Mouse (Mus musculus): ENCODE measurements around the gene Plxdc2.

The Plxdc2 gene

GRCm38 (mm10) chr2:16398896-16399295 is 42.8 kb downstream of the Plxdc2 start:
- intact Hi-C loops (cut with DNase I): no loop called here

DNA sequence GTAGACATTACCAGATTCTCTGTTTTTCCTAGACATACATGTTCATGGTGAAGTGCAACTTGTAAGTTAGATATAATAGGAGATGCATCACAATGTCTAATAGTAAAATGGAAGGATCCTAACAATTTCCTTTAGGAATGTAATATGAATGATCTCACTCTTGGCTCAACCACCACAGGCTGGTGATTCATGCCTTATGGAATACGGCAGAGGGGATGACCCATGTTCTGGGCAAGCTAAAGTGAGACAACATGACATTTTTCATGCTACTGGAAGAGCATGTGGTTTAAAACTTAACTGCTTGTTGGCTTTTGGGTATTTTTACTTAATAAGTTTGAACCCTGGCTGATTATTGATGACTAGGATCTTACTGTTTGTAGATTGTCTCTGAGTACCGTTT is 50.4 kb downstream of the Plxdc2 start:
- intact Hi-C loops (cut with DNase I): no loop called here

DNA sequence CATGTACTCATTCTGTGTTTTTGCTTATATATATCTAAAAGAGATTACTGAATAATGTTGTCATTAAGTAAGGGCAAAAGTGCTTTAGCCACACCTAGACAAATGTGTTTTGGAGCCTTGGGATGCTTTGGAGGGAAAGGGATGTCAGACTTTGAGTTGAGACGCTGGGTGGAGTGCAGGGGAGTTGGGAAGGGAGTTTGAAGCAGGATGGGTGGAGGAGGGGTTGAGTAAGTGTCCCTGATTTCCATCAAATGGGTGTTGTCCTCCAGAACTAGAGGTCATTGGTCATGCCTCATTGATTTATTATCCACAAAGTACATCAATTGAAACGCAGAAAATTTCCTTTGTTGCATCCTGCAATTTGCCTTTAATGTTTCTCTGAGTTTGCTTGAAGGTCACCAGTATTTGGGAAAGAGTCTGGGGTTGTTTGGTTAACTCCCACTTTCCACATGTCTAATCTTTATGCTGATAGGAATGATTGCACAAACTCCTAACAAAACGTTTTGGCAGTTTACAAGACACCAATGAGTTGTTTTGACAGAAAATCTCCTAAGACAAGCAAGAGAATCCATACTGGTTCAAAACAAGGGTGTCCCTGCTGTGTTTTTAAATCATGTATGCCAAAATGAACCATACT is 58.4 kb downstream of the Plxdc2 start:
- intact Hi-C loops (cut with DNase I): no loop called here

DNA sequence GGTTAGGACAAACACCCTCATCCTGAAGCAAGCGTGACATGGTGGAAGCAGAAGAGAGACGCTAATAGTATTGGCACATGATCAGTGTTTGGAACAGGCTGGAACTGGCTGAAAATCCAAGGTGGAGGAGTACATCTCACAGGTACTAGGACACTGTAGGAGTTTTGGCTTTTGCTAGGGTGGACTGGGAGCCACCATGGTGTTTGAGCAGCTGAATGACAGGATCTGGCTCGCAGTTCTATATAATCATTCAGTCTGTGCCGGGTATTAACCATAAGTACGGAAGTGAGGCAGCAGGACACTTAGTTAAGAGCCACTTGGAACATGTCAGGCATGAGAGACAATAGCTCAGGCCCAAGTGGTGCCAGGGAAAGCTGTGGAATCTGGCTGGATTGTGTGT is 82.9 kb downstream of the Plxdc2 start:
- intact Hi-C loops (cut with DNase I): no loop called here

DNA sequence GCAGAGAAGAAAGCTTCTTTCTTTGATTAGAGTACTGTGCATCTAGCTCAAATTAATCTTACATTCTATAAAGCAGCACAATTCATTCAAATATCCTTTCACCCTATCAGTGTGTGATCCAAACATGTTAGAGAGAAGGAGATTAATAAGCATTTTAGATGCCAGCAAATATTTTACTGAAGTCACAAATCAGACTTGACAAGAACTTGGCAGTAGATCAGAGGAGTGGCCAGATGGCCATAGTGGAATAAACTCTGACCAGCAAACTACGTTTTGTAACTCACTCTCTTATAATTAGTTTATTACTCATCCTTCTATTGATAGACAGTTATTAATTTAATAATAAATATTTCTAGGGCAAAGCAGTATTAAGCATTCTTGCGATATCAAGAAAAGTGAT is 86.5 kb downstream of the Plxdc2 start:
- intact Hi-C loops (cut with DNase I): no loop called here

GRCm38 (mm10) chr2:16447936-16448335 is 91.8 kb downstream of the Plxdc2 start:
- intact Hi-C loops (cut with DNase I): no loop called here

GRCm38 (mm10) chr2:16450838-16451665 is 94.9 kb downstream of the Plxdc2 start:
- intact Hi-C loops (cut with DNase I): no loop called here

DNA sequence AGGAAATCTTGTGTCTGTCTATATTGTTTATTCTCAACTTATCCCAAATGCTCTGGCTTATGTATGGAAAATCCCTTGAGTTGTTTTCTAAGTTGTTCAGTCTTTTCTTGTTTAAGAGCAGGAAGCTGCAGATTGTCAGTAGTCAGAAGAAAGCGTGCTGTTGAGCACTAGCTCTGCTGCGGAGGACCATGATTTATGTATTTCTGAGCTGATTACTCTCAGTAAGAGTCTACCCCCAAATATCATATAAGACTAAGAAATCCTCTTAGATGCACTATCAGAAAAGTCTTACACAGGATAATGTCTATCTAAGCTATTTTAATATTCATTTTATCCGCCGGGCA is 95.5 kb downstream of the Plxdc2 start:
- intact Hi-C loops (cut with DNase I): no loop called here

- intact Hi-C loops (cut with DNase I): no loop called here
These were observed 96.0 kb downstream of the Plxdc2 start for GRCm38 (mm10) chr2:16452080-16452479.

DNA sequence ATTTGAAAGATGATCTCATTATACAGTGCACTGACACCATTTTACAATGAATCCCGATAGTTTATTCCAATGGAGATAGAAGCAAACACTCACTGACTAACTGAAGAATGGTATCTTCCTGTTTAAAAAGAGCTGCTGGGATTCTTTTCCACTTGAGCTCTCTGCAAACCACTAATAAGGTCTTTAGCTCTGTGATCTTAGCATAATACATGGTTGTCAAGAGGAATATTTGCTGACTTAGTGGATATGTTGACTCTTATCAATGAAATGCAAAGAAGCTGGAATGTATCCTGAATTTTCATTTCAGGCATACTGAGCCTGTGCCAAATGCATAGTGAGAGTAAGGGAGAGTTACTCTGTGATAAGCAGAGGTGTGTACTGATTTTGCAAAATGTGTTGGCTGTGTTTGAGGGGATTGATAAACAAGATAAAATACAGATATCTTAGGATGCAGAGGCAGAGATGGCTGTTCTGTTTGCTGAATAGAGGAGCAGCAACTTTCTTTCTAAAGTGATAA is 100.2 kb downstream of the Plxdc2 start:
- intact Hi-C loops (cut with DNase I): no loop called here

DNA sequence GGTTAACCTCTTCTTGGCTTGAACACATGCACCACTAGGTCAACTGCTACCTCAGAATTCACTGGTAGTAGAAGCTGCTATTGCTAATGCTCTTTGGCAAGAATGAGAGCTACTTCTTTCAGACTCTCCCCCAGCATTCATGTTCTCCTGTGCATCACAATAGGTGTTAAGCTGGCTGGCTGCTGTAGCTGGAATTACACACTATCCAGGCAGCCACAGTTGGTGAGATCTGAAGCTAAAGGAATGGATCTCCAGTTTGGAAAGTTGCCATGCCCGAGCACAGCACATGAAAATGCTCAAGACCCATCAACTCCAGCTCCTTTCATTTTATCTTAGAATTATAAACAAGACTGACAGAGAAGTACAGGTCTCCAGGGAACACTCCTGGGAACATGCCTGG is 103.4 kb downstream of the Plxdc2 start:
- intact Hi-C loops (cut with DNase I): no loop called here

DNA sequence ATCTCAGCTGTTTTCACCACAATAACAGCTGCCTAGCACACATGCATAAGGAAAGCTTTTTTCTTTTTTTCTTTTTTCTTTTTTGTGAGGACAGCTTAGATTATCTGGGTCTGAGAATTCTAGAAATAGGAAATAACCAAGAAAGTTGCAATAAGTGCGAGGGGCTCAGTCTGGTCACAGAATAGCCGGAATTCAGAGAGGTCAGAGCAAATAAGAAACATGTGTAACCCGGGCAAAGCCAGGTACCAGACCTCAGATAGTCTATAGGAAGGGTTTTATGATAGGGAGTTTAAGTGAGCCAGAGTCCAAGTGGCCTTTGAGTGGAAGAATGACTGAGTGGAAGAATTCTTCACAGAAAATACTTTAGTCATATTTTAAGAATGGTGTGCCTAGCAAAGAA is 114.0 kb downstream of the Plxdc2 start:
- intact Hi-C loops (cut with DNase I): no loop called here

DNA sequence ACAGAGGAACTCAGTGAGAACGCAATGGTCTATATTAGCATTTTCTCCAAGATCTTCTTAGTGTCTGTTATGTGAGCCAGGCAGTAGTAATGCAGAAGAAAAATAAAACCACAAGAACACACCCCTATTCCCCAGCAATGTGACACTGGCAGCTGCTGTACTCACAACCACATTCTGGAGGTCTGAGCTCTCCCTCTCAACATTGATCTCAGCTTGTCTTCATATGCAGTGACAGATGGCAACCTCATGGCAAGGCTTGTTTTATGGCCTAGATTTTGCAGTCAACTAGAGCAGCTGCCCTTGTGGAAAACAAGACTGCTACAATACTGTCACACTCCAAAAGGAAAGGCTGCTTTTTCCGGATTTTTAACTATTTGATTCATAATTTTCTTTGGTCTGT is 127.8 kb downstream of the Plxdc2 start:
- intact Hi-C loops (cut with DNase I): no loop called here

DNA sequence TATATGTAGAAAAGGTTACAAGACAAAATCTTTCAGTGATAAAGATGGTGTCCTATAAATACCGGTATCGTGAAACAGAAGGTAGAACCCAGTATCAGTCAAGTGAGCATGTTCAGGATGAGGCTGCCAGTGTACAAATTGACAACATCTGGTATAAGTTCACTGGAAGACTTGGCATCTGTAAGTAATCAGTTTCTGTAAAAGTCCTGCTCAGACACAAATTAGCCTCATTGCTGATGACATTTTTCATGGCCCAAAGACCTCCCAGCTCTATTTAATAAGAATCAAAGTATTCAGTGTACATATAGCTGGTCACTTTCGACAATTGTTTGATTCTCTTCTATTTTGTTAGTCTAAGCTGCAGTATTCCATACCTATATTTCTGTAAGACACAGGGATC is 129.9 kb downstream of the Plxdc2 start:
- intact Hi-C loops (cut with DNase I): no loop called here

DNA sequence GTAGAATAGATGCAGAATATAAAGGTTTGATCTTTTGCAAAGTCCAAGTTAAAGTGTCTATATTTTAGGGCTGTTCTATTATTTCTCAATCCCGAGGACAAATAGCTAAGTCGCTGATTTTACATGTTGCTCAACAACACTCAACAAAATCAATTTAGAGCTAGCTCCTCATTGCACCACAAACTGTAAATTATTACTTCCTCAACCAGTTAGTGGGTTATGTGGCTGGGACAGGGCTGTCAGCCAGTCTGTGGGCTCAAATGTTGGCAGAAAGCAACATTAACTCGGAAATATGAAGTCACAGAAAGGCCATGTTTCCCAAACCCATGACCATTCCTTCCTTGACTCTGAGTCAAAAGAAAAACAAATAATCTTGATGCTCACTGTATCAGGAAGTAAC is 135.1 kb downstream of the Plxdc2 start:
- intact Hi-C loops (cut with DNase I): no loop called here

DNA sequence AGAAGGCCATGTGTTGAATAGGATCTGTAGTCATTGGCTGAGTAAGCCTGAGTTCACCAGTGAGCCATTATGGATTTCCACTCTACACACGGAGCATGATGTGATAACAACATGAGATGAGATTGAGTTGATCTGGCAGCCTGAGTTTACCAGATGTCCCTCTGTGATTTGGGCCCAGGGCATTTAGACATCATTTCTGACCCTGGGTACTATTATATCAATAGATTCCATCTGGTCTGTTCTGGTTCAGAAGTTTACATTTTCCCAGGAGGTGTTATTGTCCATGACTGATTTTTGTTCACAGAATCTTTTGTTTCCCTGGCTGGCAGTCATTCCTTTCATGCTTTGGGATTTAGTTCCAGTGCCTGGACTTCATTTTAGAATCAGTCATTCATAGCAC is 146.7 kb downstream of the Plxdc2 start:
- intact Hi-C loops (cut with DNase I): no loop called here

DNA sequence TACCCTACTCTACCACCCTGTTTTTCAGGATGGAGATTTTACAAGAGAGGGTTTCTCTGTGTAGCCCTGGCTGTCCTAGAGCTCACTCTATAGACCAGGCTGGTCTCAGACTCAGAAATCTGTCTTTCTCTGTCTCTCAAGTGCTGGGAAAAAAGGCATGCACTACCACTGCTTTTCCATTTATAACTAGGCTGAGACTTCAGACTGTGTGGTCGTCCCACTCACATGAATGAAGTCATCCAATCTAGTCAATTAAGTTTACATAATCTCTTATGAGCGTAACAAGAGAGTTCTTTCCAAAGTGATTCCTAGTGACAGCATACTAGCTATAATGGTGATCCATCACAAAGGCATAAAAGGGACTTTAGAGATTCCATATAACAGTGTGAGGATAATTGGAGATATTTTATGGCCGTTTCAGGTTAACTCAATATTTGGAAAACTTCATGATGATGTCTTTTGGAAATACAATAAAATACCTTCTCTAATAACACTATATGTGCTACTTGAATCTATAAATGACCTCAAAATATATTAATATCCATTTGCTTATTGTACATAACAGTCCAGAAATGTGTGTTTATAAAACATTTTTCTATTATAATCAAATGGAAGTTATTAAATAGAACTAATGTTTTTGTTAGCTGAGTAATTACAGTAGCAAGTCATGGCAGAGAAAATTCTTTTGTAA is 151.6 kb downstream of the Plxdc2 start:
- intact Hi-C loops (cut with DNase I): no loop called here

- intact Hi-C loops (cut with DNase I): no loop called here
These were observed 162.0 kb downstream of the Plxdc2 start for GRCm38 (mm10) chr2:16518148-16518547.

DNA sequence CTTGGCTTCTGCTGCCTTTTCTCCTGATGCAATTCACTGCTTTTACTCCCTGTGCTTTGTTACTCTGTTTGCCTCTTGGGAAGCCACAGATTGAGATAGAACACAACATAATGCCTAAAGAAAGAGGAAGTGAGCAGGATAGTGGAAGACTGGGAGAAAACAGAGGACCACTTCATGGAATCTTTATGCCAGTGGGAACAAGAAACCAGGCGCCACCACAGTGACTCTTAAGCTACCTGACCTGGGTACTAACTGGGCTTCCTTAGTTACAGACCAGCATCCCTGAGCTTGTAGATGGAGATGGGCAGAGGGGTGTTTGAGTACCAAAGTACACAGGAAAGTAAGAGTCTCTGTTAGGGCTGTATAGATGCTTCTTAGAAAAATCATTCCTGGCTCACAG is 167.3 kb downstream of the Plxdc2 start:
- intact Hi-C loops (cut with DNase I): no loop called here

DNA sequence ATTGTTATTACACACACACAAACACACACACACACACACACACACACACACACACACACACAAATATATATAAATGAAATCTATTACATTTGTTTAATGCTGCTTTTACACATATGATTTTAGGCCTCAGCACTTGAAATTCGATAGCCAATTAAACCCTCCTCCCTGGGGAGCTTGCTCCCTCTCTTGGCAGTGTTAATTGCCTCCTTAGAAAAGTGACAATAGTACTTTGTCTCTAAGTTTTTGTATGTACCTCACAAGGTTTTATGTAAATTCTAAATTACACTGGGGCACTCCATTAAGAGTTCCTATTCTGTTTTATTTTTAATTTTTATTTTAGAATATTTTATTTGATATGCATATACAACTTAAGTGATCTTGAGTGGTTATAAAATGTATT is 176.1 kb downstream of the Plxdc2 start:
- intact Hi-C loops (cut with DNase I): no loop called here

- intact Hi-C loops (cut with DNase I): no loop called here
These were observed 178.5 kb downstream of the Plxdc2 start for GRCm38 (mm10) chr2:16534566-16534965.

- intact Hi-C loops (cut with DNase I): no loop called here
These were observed 185.1 kb downstream of the Plxdc2 start for GRCm38 (mm10) chr2:16541226-16541625.

Data from adrenal gland (tissue).